Mouse (Mus musculus) cerebellum, adult 9-11 months (tissue): Measurements from ENCODE around the gene Tbca.

Source experiments
- DNase-seq: peaks from one replicate; pipeline ENCODE4 v3.0.0; 2022

The Tbca gene

GRCm38 (mm10) chr13:94858016-94858575 is 69.4 kb downstream of the Tbca start:
- no peak for DNase-seq

- DNase-seq: no peak
These were observed 70.5 kb downstream of the Tbca start for GRCm38 (mm10) chr13:94859256-94859655.

GRCm38 (mm10) chr13:94862491-94863230 is 74.0 kb downstream of the Tbca start:
- DNase-seq: no peak

- no peak for DNase-seq
These were observed 78.2 kb downstream of the Tbca start for GRCm38 (mm10) chr13:94866906-94867305.

GRCm38 (mm10) chr13:94867772-94868171 is 79.1 kb downstream of the Tbca start:
- DNase-seq: no peak

GRCm38 (mm10) chr13:94868478-94868950 is 79.8 kb downstream of the Tbca start:
- DNase-seq: no peak

DNA sequence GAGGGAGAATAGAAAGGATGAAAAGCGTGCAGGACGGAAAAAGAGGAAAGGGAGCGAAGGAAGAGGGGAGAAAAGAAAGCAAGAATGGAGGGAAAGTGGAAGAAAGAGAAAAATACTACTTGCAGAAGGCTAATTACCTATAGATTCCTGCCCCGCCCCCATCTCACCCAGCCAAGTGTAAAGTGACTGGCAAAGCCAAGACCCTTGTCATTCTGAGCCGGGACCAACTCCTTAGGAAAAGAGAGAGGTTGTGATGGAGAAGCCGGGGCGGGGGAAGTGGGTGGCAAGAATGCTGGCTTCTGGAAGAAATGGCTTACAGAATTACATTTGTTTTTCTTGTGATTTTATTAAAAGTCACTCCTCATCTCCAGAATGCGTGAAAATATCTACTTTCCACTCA is 80.8 kb downstream of the Tbca start:
- DNase-seq: no peak

DNA sequence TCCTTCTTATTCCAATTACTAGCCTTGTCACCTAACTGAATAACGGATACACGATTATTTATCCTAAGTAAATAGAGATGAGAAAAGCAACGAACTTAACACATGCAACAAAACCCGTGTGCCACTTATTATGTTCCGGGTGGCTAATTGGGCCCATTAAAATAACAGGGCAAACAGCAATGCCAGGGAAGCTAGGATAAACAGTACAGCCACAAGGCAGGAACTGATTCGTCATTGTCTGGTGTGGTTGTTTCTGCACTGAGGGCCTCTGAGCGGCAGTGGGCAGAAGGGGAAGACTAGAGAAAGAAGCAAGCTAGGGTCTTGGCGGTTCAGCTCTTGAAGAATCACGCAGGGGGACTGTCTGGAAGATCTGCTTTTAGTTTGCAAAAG is 81.4 kb downstream of the Tbca start:
- DNase-seq: no peak

- no peak for DNase-seq
These were observed 81.9 kb downstream of the Tbca start for GRCm38 (mm10) chr13:94870461-94871186.

GRCm38 (mm10) chr13:94871806-94872320 is 83.2 kb downstream of the Tbca start:
- DNase-seq: no peak

DNA sequence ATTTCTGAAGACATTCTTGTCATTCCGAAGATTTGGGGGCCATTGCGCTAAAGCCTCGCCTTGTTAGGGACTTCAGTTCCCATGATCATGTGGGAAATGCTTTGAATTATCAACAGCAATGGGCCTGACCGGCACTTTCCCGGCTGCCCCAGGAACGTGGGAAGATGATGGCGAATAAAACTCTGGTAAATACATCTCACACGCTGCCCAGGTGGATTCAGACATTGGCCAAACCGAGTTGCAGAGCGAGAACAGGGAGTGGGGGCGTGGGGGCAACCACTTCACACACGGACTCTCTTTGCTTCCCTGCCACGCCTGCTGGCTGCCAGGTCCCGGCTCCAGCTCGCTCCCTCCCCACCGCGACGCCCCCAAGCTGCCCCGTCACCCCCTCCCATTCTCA is 83.7 kb downstream of the Tbca start:
- DNase-seq: no peak

- no peak for DNase-seq
These were observed 84.7 kb downstream of the Tbca start for GRCm38 (mm10) chr13:94873111-94874038.

- DNase-seq: no peak
These were observed 85.3 kb downstream of the Tbca start for GRCm38 (mm10) chr13:94874039-94874425.

DNA sequence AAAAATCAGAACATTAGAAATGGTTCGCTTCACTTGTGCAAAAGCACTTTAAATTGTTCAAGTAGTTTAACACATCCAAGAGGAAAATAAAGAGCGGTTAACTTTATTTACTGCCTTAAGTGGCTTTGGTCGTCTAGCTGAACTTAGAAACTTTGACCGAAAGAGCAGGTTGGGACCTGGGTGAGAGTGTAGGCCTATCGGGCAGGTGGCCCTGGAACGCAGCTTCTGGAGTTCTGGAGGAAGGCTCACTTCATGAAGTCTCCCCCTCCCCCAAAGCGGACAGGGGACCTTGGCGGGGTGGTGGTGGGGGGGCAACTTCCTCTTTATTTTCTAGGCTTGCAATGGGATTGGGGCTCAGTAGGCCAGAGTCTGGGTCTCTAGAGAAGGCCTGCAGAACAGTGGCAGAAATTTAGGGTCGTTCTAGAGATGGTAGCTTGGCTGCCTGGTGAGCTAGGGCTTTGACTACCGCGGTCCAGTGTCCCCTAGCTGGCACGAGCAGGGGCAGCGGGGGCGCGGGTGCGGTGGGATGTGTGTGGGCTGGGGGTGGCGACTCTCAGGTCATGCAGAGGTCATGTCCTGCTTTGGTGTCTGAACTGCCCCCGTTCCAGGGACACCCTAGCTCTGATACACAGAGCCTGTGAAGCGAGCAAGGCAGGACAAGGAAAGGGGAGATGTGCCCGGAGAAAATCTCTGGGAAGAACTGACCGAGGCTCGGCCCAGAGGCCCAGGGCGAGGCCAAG is 86.1 kb downstream of the Tbca start:
- DNase-seq: no peak

- DNase-seq: no peak
These were observed 86.7 kb downstream of the Tbca start, which contains the start of gene Otp for GRCm38 (mm10) chr13:94875396-94875880. Otp (plus strand) TSS chr13:94875602.

DNA sequence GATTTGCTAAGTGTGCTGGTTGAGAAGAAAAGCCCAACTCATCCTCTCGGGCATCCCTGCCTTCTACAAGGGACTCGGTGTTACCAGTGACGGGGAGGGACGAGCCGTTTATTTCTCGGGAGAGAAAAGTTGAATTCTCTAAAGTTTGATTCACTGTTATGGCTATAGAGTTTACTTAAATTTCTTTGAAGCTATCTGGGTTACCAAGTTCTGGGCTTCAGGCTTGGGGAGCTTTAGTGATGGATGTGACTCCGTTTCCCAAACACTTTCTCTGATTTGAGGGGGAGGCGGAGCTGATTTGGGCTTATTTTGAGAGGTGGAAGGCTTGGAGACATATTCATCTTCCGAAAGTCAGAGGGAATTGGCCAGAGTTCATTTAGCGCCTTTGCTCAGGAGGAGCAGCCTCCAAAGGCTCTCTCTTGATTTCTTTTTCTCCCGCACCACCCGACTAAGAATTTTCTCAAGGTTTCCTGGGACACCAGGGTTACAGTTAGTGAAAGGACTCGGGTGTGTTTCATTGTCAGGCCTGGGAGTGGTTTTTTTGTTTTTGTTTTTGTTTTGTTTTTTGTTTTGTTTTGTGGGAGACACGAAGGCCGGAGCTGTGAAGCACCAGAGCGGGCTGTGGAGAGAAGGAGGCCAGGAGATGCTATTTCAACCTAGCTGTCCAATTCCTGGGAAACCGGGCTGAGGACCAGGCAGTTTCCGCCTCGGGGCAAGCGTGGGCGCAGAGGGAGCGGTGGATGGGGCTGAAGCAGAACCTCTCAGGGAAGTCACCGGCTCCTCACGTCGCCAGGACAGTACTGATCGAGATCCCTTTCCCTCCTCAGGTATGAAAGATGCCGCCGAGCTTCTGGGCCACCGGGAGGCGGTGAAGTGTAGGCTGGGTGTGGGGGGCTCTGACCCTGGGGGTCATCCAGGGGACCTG is 87.8 kb downstream of the Tbca start:
- no peak for DNase-seq

- DNase-seq: no peak
These were observed 88.5 kb downstream of the Tbca start for GRCm38 (mm10) chr13:94877211-94877590.

GRCm38 (mm10) chr13:94877991-94878745 is 89.5 kb downstream of the Tbca start:
- no peak for DNase-seq

GRCm38 (mm10) chr13:94881201-94881600 is 92.5 kb downstream of the Tbca start:
- DNase-seq: no peak

GRCm38 (mm10) chr13:94882221-94882620 is 93.5 kb downstream of the Tbca start:
- no peak for DNase-seq
